Mouse (Mus musculus) forebrain, postnatal 0 days (tissue): ENCODE measurements around the gene Tns4. TPM values are rescaled to one million over a fixed set of nuclear protein-coding genes. Genes with fewer than 3 reads are reported as not detected.

Experiments
- ATAC-seq: fragments of 200-750 bp; cut with Nextera tagmentation; 2 replicates; pipeline ENCODE4 v1.8.0; 2017; ENCODE audit warnings: mild to moderate bottlenecking, moderate library complexity
- DNase-seq: peaks from one replicate; pipeline ENCODE4 v3.0.0-alpha.2; 2015
- H3K27ac ChIP-seq: fragments of 300-500 bp; sonication (generic); 2 replicates; pipeline ENCODE4 v1.5.1; 2014; ENCODE audit warnings: low read depth, mild to moderate bottlenecking, antibody characterized with exemption, low read length, moderate library complexity, mixed read lengths
- H3K27me3 ChIP-seq: fragments of 300-500 bp; sonication (generic); 2 replicates; pipeline ENCODE4 v1.6.1; 2014; ENCODE audit warnings: mild to moderate bottlenecking, low read length, mixed read lengths; ENCODE audit not compliant: insufficient read depth
- H3K36me3 ChIP-seq: fragments of 300-500 bp; sonication (generic); 2 replicates; pipeline ENCODE4 v1.6.1; 2014; ENCODE audit warnings: mild to moderate bottlenecking, moderate library complexity; ENCODE audit not compliant: insufficient read depth
- H3K4me1 ChIP-seq: fragments of 300-500 bp; sonication (generic); 2 replicates; pipeline ENCODE4 v1.6.1; 2014; ENCODE audit warnings: antibody characterized with exemption; ENCODE audit not compliant: insufficient read depth
- H3K4me2 ChIP-seq: fragments of 300-500 bp; sonication (generic); 2 replicates; pipeline ENCODE4 v1.6.1; 2014; ENCODE audit warnings: low read depth, mild to moderate bottlenecking, moderate library complexity
- H3K4me3 ChIP-seq: fragments of 300-500 bp; sonication (generic); 2 replicates; pipeline ENCODE4 v1.5.1; 2014; ENCODE audit warnings: low read depth, low read length, mixed read lengths
- H3K9ac ChIP-seq: fragments of 300-500 bp; sonication (generic); 2 replicates; pipeline ENCODE4 v1.6.1; 2014; ENCODE audit warnings: mild to moderate bottlenecking
- H3K9me3 ChIP-seq: fragments of 300-500 bp; sonication (generic); 2 replicates; pipeline ENCODE4 v1.6.1; 2016; ENCODE audit warnings: low read length
- CTCF ChIP-seq: sonication (generic); IDR thresholded peaks from 2 replicates; pipeline ENCODE4 v1.5.1; 2016; ENCODE audit warnings: antibody characterized with exemption, control low read depth, low read depth
- WGBS: fragments of 180-500 bp; shearing (Covaris S2); extraction: QIAGEN DNeasy Blood & Tissue Kit; methylation state at CpG from one replicate; pipeline ENCODE4 v1.1.7; 2014; 5-methylcytosine and 5-hydroxymethylcytosine counted together
- polyA plus RNA-seq: library from polyadenylated mRNA; unstranded; fragments of >200 nt; fragmentation: Nextera tagmentation; extraction: Ambion mirVana; gene quantifications from 2 replicates; pipeline ENCODE4 v1.2.1, GENCODE M21; 2015
- total RNA-seq: library from RNA; depleted of rRNA; stranded (reverse); fragments of >200 nt; gene quantifications from 2 replicates; pipeline ENCODE4 v1.2.3, GENCODE M21; 2014

Gene Tns4
- total and polyA plus RNA-seq, 2 experiments from 2014 or later: 0.48 TPM; not detected in 1

- Histone ChIP-seq H3K4me1 (no peaks in the 10 kb centered on the region), H3K27me3 (no peaks in the 10 kb centered on the region), H3K36me3 (no peaks in the 10 kb centered on the region), H3K4me3 (no peak overlapping the region), H3K4me2 (no peak overlapping the region), H3K9ac (no peak overlapping the region), H3K9me3 (no peaks in the 10 kb centered on the region), H3K27ac (no peak overlapping the region)
- ATAC-seq (no peak), DNase-seq (no peak)
- 91% methylated on average over 8 of the region's 8 CpGs for WGBS
- no peak for TF ChIP-seq CTCF
These were observed 1.3 kb upstream of the Tns4 start for GRCm38 (mm10) chr11:99090391-99090790.

- DNase-seq (no peak), ATAC-seq (no peak)
- Histone ChIP-seq H3K9me3 (no peaks in the 10 kb centered on the region), H3K4me1 (no peaks in the 10 kb centered on the region), H3K27me3 (no peaks in the 10 kb centered on the region), H3K36me3 (no peaks in the 10 kb centered on the region), H3K4me3 (no peak overlapping the region), H3K4me2 (no peak overlapping the region), H3K27ac (no peak overlapping the region), H3K9ac (no peak overlapping the region)
- WGBS: 65% methylated on average over 2 of the region's 2 CpGs
- no peak for TF ChIP-seq CTCF
These were observed 620 bp downstream of the Tns4 start for GRCm38 (mm10) chr11:99088486-99088885.

DNA sequence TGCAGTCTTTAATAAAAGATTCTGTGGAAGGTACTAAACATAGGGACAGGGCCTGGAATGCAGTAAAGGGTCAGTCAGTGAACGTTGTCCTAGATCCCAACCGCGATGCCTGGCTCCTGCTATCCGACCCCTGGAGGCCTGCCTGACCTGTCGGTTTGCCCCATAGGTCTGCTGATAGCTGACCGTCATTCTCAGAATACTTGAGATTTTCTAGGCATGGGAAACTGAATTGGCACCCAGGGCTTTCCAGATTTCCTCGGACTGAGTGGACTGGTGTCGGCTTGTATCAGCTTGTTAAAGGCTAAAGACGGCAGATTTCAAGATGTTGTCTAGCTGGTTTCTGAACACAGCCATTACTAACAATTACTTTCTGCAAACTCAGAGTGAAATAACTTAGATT is 4.7 kb downstream of the Tns4 start:
- Histone ChIP-seq H3K27me3 (no peaks in the 10 kb centered on the region), H3K4me3 (no peak overlapping the region), H3K36me3 (no peaks in the 10 kb centered on the region), H3K4me1 (no peaks in the 10 kb centered on the region), H3K9ac (no peak overlapping the region), H3K27ac (no peak overlapping the region), H3K9me3 (no peaks in the 10 kb centered on the region), H3K4me2 (no peak overlapping the region)
- WGBS: 86% methylated on average over 9 of the region's 9 CpGs
- ATAC-seq: no peak
- TF ChIP-seq CTCF: no peak
- no peak for DNase-seq

GRCm38 (mm10) chr11:99083516-99083915 is 5.6 kb downstream of the Tns4 start:
- no peaks in the 10 kb centered on the region for H3K9me3 ChIP-seq
- DNase-seq (no peak), ATAC-seq (no peak)
- no peaks in the 10 kb centered on the region for H3K36me3 ChIP-seq
- H3K27me3 ChIP-seq: no peaks in the 10 kb centered on the region
- H3K4me2 ChIP-seq: no peak overlapping the region
- no peak overlapping the region for H3K4me3 ChIP-seq
- H3K9ac ChIP-seq: no peak overlapping the region
- 86% methylated on average over 8 of the region's 8 CpGs for WGBS
- H3K27ac ChIP-seq: no peak overlapping the region
- no peak for TF ChIP-seq CTCF
- H3K4me1 ChIP-seq: no peaks in the 10 kb centered on the region

DNA sequence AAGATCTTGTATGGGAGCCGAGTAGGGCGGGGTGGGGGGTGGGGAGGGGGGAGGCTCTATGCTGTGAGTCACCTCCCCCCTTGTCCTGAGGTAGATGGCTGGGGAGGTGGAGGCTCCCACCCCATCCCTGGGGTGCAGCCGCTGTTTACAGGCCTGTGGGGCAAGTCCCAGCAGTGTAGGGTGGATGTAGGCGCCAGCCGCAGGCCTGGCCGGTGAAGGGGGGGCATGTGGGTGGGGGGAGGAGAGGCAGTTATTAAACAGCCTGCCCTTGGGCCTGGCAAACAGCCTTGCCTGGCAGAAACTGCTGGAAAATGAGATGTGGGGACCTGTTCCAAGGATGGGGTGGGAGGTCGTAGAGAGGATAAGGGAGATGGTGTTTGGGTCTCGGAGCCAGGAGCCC is 7.0 kb downstream of the Tns4 start:
- no peaks in the 10 kb centered on the region for H3K27me3 ChIP-seq
- DNase-seq: no peak

GRCm38 (mm10) chr11:99081566-99081965 is 7.5 kb downstream of the Tns4 start:
- Histone ChIP-seq H3K27me3 (no peaks in the 10 kb centered on the region), H3K9me3 (no peaks in the 10 kb centered on the region), H3K27ac (no peak overlapping the region), H3K9ac (no peak overlapping the region), H3K4me1 (no peaks in the 10 kb centered on the region), H3K4me3 (no peak overlapping the region), H3K36me3 (no peaks in the 10 kb centered on the region), H3K4me2 (no peak overlapping the region)
- ATAC-seq (no peak), DNase-seq (no peak)
- WGBS: 76% methylated on average over 3 of the region's 3 CpGs
- no peak for TF ChIP-seq CTCF

More for the DNA sequence above, 7.0 kb downstream of the Tns4 start:
- TF ChIP-seq CTCF: no peak
- Histone ChIP-seq H3K27ac (no peak overlapping the region), H3K9me3 (no peaks in the 10 kb centered on the region), H3K4me3 (no peak overlapping the region), H3K4me2 (no peak overlapping the region), H3K4me1 (no peaks in the 10 kb centered on the region), H3K9ac (no peak overlapping the region), H3K36me3 (no peaks in the 10 kb centered on the region)
- WGBS: 61% methylated on average over 8 of the region's 8 CpGs
- no peak for ATAC-seq

DNA sequence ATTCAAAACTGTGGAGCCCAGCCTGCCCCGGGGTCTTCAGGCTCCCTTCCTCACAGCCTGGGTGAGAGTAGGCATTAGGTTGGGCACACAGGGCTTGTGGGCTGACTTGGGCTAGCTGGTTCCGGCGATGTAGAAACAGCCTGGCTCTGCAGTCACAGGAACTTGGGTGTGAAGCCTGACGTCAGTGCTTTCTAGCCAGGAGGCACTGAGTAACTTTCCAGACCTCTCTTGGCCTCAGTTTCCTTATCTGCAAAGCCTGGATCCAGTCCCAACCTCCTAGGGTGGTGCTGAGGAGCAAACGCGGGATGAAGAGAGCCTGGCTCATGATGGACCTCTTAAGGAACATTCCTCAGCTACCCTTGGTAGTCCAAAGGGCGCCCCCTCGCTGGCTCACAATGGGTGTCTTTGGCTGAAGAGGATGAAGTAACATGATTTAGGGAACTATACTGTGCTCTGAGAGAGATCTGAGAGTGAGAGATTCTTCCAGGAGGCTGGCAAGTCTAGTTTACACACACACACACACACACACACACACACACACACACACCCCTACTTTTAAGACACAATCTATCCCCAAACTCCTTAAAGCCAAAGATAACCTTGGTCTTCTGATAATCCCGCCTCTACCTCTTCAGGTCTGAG is 8.1 kb downstream of the Tns4 start:
- WGBS: 82% methylated on average over 9 of the region's 9 CpGs
- H3K4me2 ChIP-seq: no peak overlapping the region
- no peak overlapping the region for H3K27ac ChIP-seq
- H3K9ac ChIP-seq: no peak overlapping the region
- no peak for TF ChIP-seq CTCF
- H3K4me1 ChIP-seq: no peaks in the 10 kb centered on the region
- ATAC-seq (no peak), DNase-seq (no peak)
- no peaks in the 10 kb centered on the region for H3K9me3 ChIP-seq
- H3K4me3 ChIP-seq: no peak overlapping the region
- no peaks in the 10 kb centered on the region for H3K27me3 ChIP-seq
- no peaks in the 10 kb centered on the region for H3K36me3 ChIP-seq

DNA sequence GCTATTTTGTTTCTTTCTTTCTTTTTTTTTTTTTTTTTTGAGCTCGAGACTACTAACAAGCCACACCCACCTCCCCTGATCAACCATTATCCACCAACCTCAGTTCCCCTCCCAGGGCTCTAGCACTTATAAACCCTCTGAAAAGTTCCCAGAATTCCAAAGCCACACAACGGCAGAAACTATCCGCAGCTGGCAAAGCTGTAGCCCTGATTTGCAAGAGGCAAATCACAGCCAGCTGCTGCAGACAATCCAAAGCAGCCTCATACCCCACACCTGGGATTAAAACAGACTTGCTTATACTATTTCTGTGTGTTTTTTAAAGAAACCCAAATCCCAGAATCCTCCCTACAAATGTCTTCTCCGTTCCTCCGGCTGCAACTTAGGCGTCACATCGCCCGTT is 11.2 kb downstream of the Tns4 start:
- WGBS: 85% methylated on average over 8 of the region's 8 CpGs
- H3K9me3 ChIP-seq: no peaks in the 10 kb centered on the region

More for the DNA sequence above, 11.2 kb downstream of the Tns4 start:
- H3K4me1 ChIP-seq: no peaks in the 10 kb centered on the region
- H3K27ac ChIP-seq: no peak overlapping the region
- H3K9ac ChIP-seq: no peak overlapping the region
- ATAC-seq: no peak
- no peak for TF ChIP-seq CTCF
- no peak overlapping the region for H3K4me3 ChIP-seq
- no peak for DNase-seq
- H3K36me3 ChIP-seq: no peaks in the 10 kb centered on the region
- no peak overlapping the region for H3K4me2 ChIP-seq
- no peaks in the 10 kb centered on the region for H3K27me3 ChIP-seq
